Mouse (Mus musculus) liver, embryonic 15.5 days (tissue): ENCODE results near the gene Sh3gl2. TPM values are rescaled to one million over a fixed set of nuclear protein-coding genes. Genes with fewer than 3 reads are reported as not detected.

Experiments
- ATAC-seq: fragments of 200-750 bp; cut with Nextera tagmentation; 2 replicates; pipeline ENCODE4 v1.8.0; 2017; ENCODE audit warnings: moderate number of reproducible peaks, mild to moderate bottlenecking, moderate library complexity; ENCODE audit not compliant: insufficient read depth
- H3K27ac ChIP-seq: fragments of 300-500 bp; sonication (generic); replicated peaks from 2 replicates; pipeline ENCODE4 v1.5.1; 2015; ENCODE audit warnings: mild to moderate bottlenecking, inconsistent platforms
- H3K27me3 ChIP-seq: fragments of 300-500 bp; sonication (generic); 2 replicates; pipeline ENCODE4 v1.6.1; 2015; ENCODE audit warnings: mild to moderate bottlenecking, inconsistent platforms
- H3K36me3 ChIP-seq: fragments of 300-500 bp; sonication (generic); replicated peaks from 2 replicates; pipeline ENCODE4 v1.6.1; 2015; ENCODE audit warnings: moderate library complexity, mild to moderate bottlenecking, inconsistent platforms
- H3K4me1 ChIP-seq: fragments of 300-500 bp; sonication (generic); replicated peaks from 2 replicates; pipeline ENCODE4 v1.6.1; 2015; ENCODE audit warnings: inconsistent platforms
- H3K4me2 ChIP-seq: fragments of 300-500 bp; sonication (generic); 2 replicates; pipeline ENCODE4 v1.6.1; 2015; ENCODE audit warnings: moderate library complexity, mild to moderate bottlenecking, inconsistent platforms
- H3K4me3 ChIP-seq: fragments of 300-500 bp; sonication (generic); replicated peaks from 2 replicates; pipeline ENCODE4 v1.5.1; 2015; ENCODE audit warnings: mild to moderate bottlenecking, inconsistent platforms
- H3K9ac ChIP-seq: fragments of 300-500 bp; sonication (generic); 2 replicates; pipeline ENCODE4 v1.6.1; 2015; ENCODE audit warnings: moderate library complexity, mild to moderate bottlenecking, inconsistent platforms
- H3K9me3 ChIP-seq: fragments of 300-500 bp; sonication (generic); replicated peaks from 2 replicates; pipeline ENCODE4 v1.6.1; 2016; ENCODE audit warnings: inconsistent platforms
- WGBS: fragments of 180-500 bp; shearing (Covaris S2); methylation state at CpG from one replicate; pipeline ENCODE4 v1.1.7; 2015; ENCODE audit warnings: mixed read lengths; ENCODE audit not compliant: insufficient replicate concordance; 5-methylcytosine and 5-hydroxymethylcytosine counted together
- polyA plus RNA-seq: library from polyadenylated mRNA; unstranded; fragments of >200 nt; fragmentation: Nextera tagmentation; extraction: Ambion mirVana; gene quantifications from 2 replicates; pipeline ENCODE4 v1.2.1, GENCODE M21; 2015

Sh3gl2 gene
- polyA plus RNA-seq, 1 experiment from 2014 or later, result not detected

DNA sequence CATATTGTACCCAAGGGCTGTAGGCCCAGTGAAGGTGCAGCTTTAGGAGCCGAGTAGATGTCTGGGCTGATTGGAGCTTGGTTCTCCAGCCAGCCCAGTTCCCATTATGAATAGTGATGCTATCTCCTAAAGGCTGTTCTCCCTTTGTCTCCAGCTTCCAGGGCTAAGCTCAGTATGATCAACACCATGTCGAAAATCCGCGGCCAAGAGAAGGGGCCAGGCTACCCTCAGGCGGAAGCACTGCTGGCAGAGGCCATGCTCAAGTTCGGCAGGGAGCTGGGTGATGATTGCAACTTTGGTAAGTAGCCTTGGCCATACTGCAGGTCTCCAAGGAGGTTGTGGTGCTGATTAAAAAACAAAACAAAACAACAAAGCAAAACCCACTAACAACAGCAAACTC lies 171.3 kb downstream of the Sh3gl2 start:
- Histone ChIP-seq H3K36me3 (no peaks in the 10 kb centered on the region), H3K9me3 (no peaks in the 10 kb centered on the region), H3K4me3 (no peak overlapping the region), H3K9ac (no peak overlapping the region), H3K27me3 (no peaks in the 10 kb centered on the region), H3K4me1 (no peaks in the 10 kb centered on the region), H3K27ac (no peak overlapping the region), H3K4me2 (no peak overlapping the region)
- 66% methylated on average over 6 of the region's 6 CpGs for WGBS
- no peak for ATAC-seq

GRCm38 (mm10) chr4:85376610-85377009 lies 171.7 kb downstream of the Sh3gl2 start:
- no peaks in the 10 kb centered on the region for H3K36me3 ChIP-seq
- no peaks in the 10 kb centered on the region for H3K9me3 ChIP-seq
- no peak overlapping the region for H3K9ac ChIP-seq
- H3K4me1 ChIP-seq, result no peaks in the 10 kb centered on the region
- no peak overlapping the region for H3K4me2 ChIP-seq
- no peak for ATAC-seq
- H3K27me3 ChIP-seq, result no peaks in the 10 kb centered on the region
- no peak overlapping the region for H3K27ac ChIP-seq
- no peak overlapping the region for H3K4me3 ChIP-seq
- WGBS, result 82% methylated on average over 5 of the region's 5 CpGs

DNA sequence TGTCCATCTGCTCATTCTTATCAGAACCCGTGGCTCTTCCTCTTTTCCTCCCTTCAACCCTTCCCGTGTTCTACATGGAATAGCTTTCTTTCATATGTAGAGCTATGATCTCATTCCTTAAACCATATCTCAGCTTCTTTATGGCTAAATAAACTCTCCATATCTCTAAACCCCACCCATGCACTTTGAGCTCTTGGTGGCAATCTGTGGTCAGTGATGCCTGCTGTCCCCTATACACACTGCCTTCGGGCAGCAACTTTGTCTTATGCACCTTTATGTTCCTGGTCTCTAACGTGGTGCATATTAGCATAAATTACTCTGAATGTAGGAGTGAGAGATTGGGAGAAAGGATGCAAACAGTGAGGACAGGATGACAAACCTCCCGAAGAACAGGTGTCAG lies 180.3 kb downstream of the Sh3gl2 start:
- H3K9me3 ChIP-seq, result no peaks in the 10 kb centered on the region
- 43% methylated on average over 5 of the region's 5 CpGs for WGBS
- ATAC-seq, result no peak
- H3K27me3 ChIP-seq, result no peaks in the 10 kb centered on the region
- H3K36me3 ChIP-seq, result no peaks in the 10 kb centered on the region
- H3K4me1 ChIP-seq, result no peaks in the 10 kb centered on the region
- no peak overlapping the region for H3K9ac ChIP-seq
- no peak overlapping the region for H3K27ac ChIP-seq
- no peak overlapping the region for H3K4me3 ChIP-seq
- no peak overlapping the region for H3K4me2 ChIP-seq

GRCm38 (mm10) chr4:85387676-85388075 lies 182.8 kb downstream of the Sh3gl2 start:
- no peak overlapping the region for H3K4me3 ChIP-seq
- no peak overlapping the region for H3K9ac ChIP-seq
- H3K4me1 ChIP-seq, result no peaks in the 10 kb centered on the region
- H3K9me3 ChIP-seq, result no peaks in the 10 kb centered on the region
- WGBS, result 72% methylated on average over 6 of the region's 6 CpGs
- no peaks in the 10 kb centered on the region for H3K27me3 ChIP-seq
- H3K36me3 ChIP-seq, result no peaks in the 10 kb centered on the region
- H3K27ac ChIP-seq, result no peak overlapping the region
- no peak overlapping the region for H3K4me2 ChIP-seq
- ATAC-seq, result no peak

GRCm38 (mm10) chr4:85391795-85392194 lies 186.9 kb downstream of the Sh3gl2 start:
- Histone ChIP-seq H3K9ac (no peak overlapping the region), H3K4me3 (no peak overlapping the region), H3K36me3 (no peaks in the 10 kb centered on the region), H3K27ac (no peak overlapping the region), H3K4me2 (no peak overlapping the region), H3K9me3 (no peaks in the 10 kb centered on the region), H3K4me1 (no peaks in the 10 kb centered on the region), H3K27me3 (no peaks in the 10 kb centered on the region)
- 53% methylated on average over 1 of the region's 1 CpGs for WGBS
- no peak for ATAC-seq

DNA sequence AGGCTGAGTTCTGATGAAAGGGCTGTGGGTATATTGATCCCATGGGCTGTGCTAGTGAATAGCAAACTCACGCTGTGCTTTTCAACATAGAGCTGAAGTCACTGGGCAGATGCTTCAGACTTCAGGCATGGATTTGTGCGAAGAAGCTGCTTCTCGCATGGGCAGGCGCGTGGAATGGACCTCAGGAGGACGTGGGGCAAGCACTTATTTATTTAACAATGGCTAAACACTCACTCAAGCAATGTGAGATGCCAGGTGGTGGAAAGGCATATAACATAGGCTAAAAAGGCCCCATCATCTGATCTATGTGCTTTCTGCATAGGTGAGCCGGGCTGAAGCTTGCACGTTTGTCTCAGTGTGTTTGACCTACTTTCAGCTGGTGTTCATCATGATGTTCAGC lies 193.8 kb downstream of the Sh3gl2 start:
- Histone ChIP-seq H3K27ac (no peak overlapping the region), H3K36me3 (no peaks in the 10 kb centered on the region), H3K4me3 (no peak overlapping the region), H3K4me2 (no peak overlapping the region), H3K9me3 (no peaks in the 10 kb centered on the region), H3K9ac (no peak overlapping the region), H3K4me1 (no peaks in the 10 kb centered on the region), H3K27me3 (no peaks in the 10 kb centered on the region)
- 70% methylated on average over 8 of the region's 8 CpGs for WGBS
- ATAC-seq, result no peak

GRCm38 (mm10) chr4:85402823-85403222 lies 197.9 kb downstream of the Sh3gl2 start:
- Histone ChIP-seq H3K4me1 (no peaks in the 10 kb centered on the region), H3K4me3 (no peak overlapping the region), H3K4me2 (no peak overlapping the region), H3K9ac (no peak overlapping the region), H3K27me3 (no peaks in the 10 kb centered on the region), H3K9me3 (no peaks in the 10 kb centered on the region), H3K36me3 (no peaks in the 10 kb centered on the region), H3K27ac (no peak overlapping the region)
- WGBS, result 24% methylated on average over 4 of the region's 4 CpGs
- ATAC-seq, result no peak

GRCm38 (mm10) chr4:85404424-85405194 lies 199.7 kb downstream of the Sh3gl2 start:
- Histone ChIP-seq H3K27ac (no peak overlapping the region), H3K4me1 (no peaks in the 10 kb centered on the region), H3K4me2 (no peak overlapping the region), H3K36me3 (no peaks in the 10 kb centered on the region), H3K9ac (no peak overlapping the region), H3K4me3 (no peak overlapping the region), H3K9me3 (no peaks in the 10 kb centered on the region), H3K27me3 (no peaks in the 10 kb centered on the region)
- 34% methylated on average over 10 of the region's 10 CpGs for WGBS
- ATAC-seq, result no peak

GRCm38 (mm10) chr4:85405276-85405675 lies 200.3 kb downstream of the Sh3gl2 start:
- Histone ChIP-seq H3K27me3 (no peaks in the 10 kb centered on the region), H3K4me2 (no peak overlapping the region), H3K9ac (no peak overlapping the region), H3K36me3 (no peaks in the 10 kb centered on the region), H3K9me3 (no peaks in the 10 kb centered on the region), H3K27ac (no peak overlapping the region), H3K4me3 (no peak overlapping the region), H3K4me1 (no peaks in the 10 kb centered on the region)
- WGBS, result 66% methylated on average over 7 of the region's 7 CpGs
- ATAC-seq, result no peak

- Histone ChIP-seq H3K27me3 (no peaks in the 10 kb centered on the region), H3K4me1 (no peaks in the 10 kb centered on the region), H3K9me3 (no peaks in the 10 kb centered on the region), H3K4me3 (no peak overlapping the region), H3K4me2 (no peak overlapping the region), H3K36me3 (no peaks in the 10 kb centered on the region), H3K9ac (no peak overlapping the region), H3K27ac (no peak overlapping the region)
- ATAC-seq, result no peak
- WGBS, result 70% methylated on average over 3 of the region's 3 CpGs
Measured at GRCm38 (mm10) chr4:85416466-85416865, 211.5 kb downstream of the Sh3gl2 start.

GRCm38 (mm10) chr4:85420429-85420828 lies 215.5 kb downstream of the Sh3gl2 start:
- Histone ChIP-seq H3K4me1 (no peaks in the 10 kb centered on the region), H3K4me3 (no peak overlapping the region), H3K4me2 (no peak overlapping the region), H3K27me3 (no peaks in the 10 kb centered on the region), H3K36me3 (no peaks in the 10 kb centered on the region), H3K9me3 (no peaks in the 10 kb centered on the region), H3K9ac (no peak overlapping the region), H3K27ac (no peak overlapping the region)
- 73% methylated on average over 6 of the region's 6 CpGs for WGBS
- no peak for ATAC-seq

DNA sequence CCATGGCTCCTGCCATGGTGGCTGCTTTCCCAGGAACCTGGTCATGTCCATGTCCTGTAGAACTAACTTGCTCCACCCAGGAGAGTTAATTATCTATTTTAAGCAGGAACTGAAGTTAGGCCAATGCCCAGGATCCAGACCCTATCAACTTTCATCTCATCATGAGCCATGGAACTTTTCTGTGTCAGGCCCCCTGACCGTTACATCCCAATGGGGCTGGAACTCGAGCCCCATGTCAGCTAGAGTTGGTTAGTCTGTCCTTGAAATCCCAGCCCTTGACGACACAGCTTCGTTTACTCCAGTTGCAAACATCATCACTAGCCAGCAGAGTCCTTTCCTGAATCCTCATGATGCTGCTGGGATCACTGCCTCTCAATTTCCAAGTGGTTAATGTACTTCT lies 221.3 kb downstream of the Sh3gl2 start:
- Histone ChIP-seq H3K9me3 (no peaks in the 10 kb centered on the region), H3K4me3 (no peak overlapping the region), H3K36me3 (no peaks in the 10 kb centered on the region), H3K9ac (no peak overlapping the region), H3K27ac (no peak overlapping the region), H3K4me1 (no peaks in the 10 kb centered on the region), H3K4me2 (no peak overlapping the region), H3K27me3 (no peaks in the 10 kb centered on the region)
- 55% methylated on average over 4 of the region's 4 CpGs for WGBS
- no peak for ATAC-seq
